Mouse (Mus musculus) layer of hippocampus, adult 8-10 months (tissue): ENCODE measurements around the gene Gm49378. TPM values are rescaled to one million over a fixed set of nuclear protein-coding genes. Genes with fewer than 3 reads are reported as not detected.

Source experiments
- DNase-seq, 2 experiments: peaks; one replicate each; pipeline ENCODE4 v3.0.0; 2022; ENCODE audit warnings: low spot score in 2 of 2
- total RNA-seq, 4 experiments: library from RNA; stranded (reverse); gene quantifications; 2 replicates each; pipeline ENCODE4 v1.2.4; 2022

The Gm49378 gene
- 1 to 10 TPM; 4.2 to 7.5 (median 5.5) TPM for total RNA-seq

GRCm38 (mm10) chr14:55637795-55638194 is at the start of gene Gm49378:
Gene Gm49378, minus strand, starts transcription at chr14:55637895.
- no peak for DNase-seq

- no peak for DNase-seq
Measured at GRCm38 (mm10) chr14:55682118-55682493, 44.4 kb upstream of the Gm49378 start.

- DNase-seq: peak; percentile 95 to 96
Measured at GRCm38 (mm10) chr14:55681160-55682117, 43.7 kb upstream of the Gm49378 start, which contains the start of gene Tinf2. Gene Tinf2, minus strand, starts transcription at chr14:55681820.

GRCm38 (mm10) chr14:55677615-55678014 is 39.9 kb upstream of the Gm49378 start:
- DNase-seq: no peak

- DNase-seq: no peak
Measured at GRCm38 (mm10) chr14:55672741-55673060, 35.0 kb upstream of the Gm49378 start.

- peak; percentile 95 for DNase-seq
Measured at GRCm38 (mm10) chr14:55671833-55672740, 34.4 kb upstream of the Gm49378 start, which contains the start of the genes Gmpr2 and Nedd8. Gene Gmpr2, plus strand, starts transcription at chr14:55671941. Gene Nedd8, minus strand, starts transcription at chr14:55672124.

GRCm38 (mm10) chr14:55671486-55671832 is 33.8 kb upstream of the Gm49378 start:
- DNase-seq: no peak

GRCm38 (mm10) chr14:55660636-55661035 is 22.9 kb upstream of the Gm49378 start:
- DNase-seq: no peak

GRCm38 (mm10) chr14:55659960-55660573 is 22.4 kb upstream of the Gm49378 start, which contains the start of gene Mdp1:
Gene Mdp1, minus strand, starts transcription at chr14:55660508.
- DNase-seq: peak; percentile 73 to 80

- no peak for DNase-seq
Measured at GRCm38 (mm10) chr14:55658011-55658410, 20.3 kb upstream of the Gm49378 start.

- DNase-seq: no peak
Measured at GRCm38 (mm10) chr14:55656935-55657334, 19.2 kb upstream of the Gm49378 start.

- no peak for DNase-seq
Measured at GRCm38 (mm10) chr14:55651528-55651927, 13.8 kb upstream of the Gm49378 start.

GRCm38 (mm10) chr14:55649884-55650283 is 12.2 kb upstream of the Gm49378 start, which contains the start of gene Tssk4:
Gene Tssk4, plus strand, starts transcription at chr14:55650184.
- no peak for DNase-seq

- DNase-seq: no peak
Measured at GRCm38 (mm10) chr14:55644261-55644888, 6.7 kb upstream of the Gm49378 start.

- DNase-seq: peak; percentile 81 to 87
Measured at GRCm38 (mm10) chr14:55643060-55643907, 5.6 kb upstream of the Gm49378 start, which contains the start of gene Tm9sf1. Gene Tm9sf1, minus strand, starts transcription at chr14:55643806.

- DNase-seq: no peak
Measured at GRCm38 (mm10) chr14:55642679-55643059, 5.0 kb upstream of the Gm49378 start.

GRCm38 (mm10) chr14:55641291-55641690 is 3.6 kb upstream of the Gm49378 start:
- no peak for DNase-seq

- DNase-seq: no peak
Measured at GRCm38 (mm10) chr14:55640816-55641215, 3.1 kb upstream of the Gm49378 start.

- DNase-seq: peak; percentile 87 to 88
Measured at GRCm38 (mm10) chr14:55635523-55636007, 2.1 kb downstream of the Gm49378 start, which contains the start of gene Ipo4. Gene Ipo4, minus strand, starts transcription at chr14:55635957.
